Mouse (Mus musculus): ENCODE measurements around the gene Vmn2r83.

GRCm38 (mm10) chr10:79534426-79534825 lies 65.9 kb downstream of the Vmn2r83 start:
- TF ChIP-seq CTCF (IDR thresholded peaks at IDR 0.05): no peak
- no peak for TF ChIP-seq POLR2A (IDR thresholded peaks at IDR 0.05; ENCODE audit: insufficient read depth, low read depth, low read length)

All from heart, adult 2 months (tissue).